14 mouse cellular contexts compared by ENCODE assay signal in the genomic region with DNA sequence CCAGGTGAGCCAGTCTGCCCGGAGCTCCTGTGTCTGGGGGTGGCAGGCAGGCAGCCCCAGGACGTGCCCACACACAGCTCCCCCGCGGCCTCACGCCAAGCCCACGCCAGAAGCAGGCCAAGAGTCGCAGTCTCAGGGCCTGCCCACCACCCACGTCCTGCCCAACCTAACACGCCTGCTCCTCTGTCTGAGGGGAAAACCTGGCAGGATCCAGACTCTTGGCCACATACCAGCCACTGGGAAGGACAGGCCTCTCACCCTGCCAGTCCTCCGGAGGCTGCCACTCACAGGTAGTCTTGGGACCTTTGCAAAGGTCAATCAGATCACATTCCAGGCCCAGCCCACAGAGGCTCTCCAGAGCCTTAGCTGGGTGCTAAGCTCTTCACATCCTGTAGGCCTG. TPM values are rescaled to one million over a fixed set of nuclear protein-coding genes. Genes with fewer than 3 reads are reported as not detected.
DNase-seq lines count a peak whose midpoint lies in the region; ATAC-seq lines count a peak whose summit lies in the region.
"Had no signal": no experiment of that assay in that cellular context is flagged by ENCODE, and none has a peak within 500 bp of the region (broad histone marks: within the 10 kb centered on the region; RNA-seq: fewer than 3 reads in every experiment).

No protein-coding gene starts in this region.

- ATAC-seq in forebrain, embryonic 15.5 days (replicated peaks), result no peak
- ATAC-seq: hindbrain, postnatal 0 days had no signal

- no peak overlapping the region for H3K9ac ChIP-seq in forebrain, embryonic 15.5 days (replicated peaks)
- H3K9ac ChIP-seq: heart, embryonic 13.5 days had no signal

- H3K27ac ChIP-seq in embryonic facial prominence, embryonic 10.5 days (replicated peaks), result 0 out of 2 replicates have a peak overlapping the region, but pooled peaks have one; percentile 26
- no peak overlapping the region for H3K27ac ChIP-seq in forebrain, embryonic 15.5 days (replicated peaks)
- H3K27ac ChIP-seq: heart, embryonic 13.5 days; hindbrain, postnatal 0 days; macrophage had no signal

- WGBS in embryonic facial prominence, embryonic 10.5 days, result 81% methylated on average over 10 of the region's 10 CpGs
- 81% methylated on average over 10 of the region's 10 CpGs for WGBS in forebrain, embryonic 15.5 days

- no peak overlapping the region for H3K4me3 ChIP-seq in embryonic facial prominence, embryonic 10.5 days
- no peak overlapping the region for H3K4me3 ChIP-seq in forebrain, embryonic 15.5 days
- H3K4me3 ChIP-seq: heart, embryonic 13.5 days had no signal

- peaks cover 57% of the 10 kb centered on the region for H3K4me1 ChIP-seq in embryonic facial prominence, embryonic 10.5 days
- H3K4me1 ChIP-seq in forebrain, embryonic 15.5 days, result no peaks in the 10 kb centered on the region

- H3K9me3 ChIP-seq in embryonic facial prominence, embryonic 10.5 days, result no peaks in the 10 kb centered on the region
- H3K9me3 ChIP-seq in forebrain, embryonic 15.5 days, result no peaks in the 10 kb centered on the region
- H3K9me3 ChIP-seq: heart, embryonic 13.5 days had no signal

- H3K36me3 ChIP-seq in embryonic facial prominence, embryonic 10.5 days (replicated peaks), result no peaks in the 10 kb centered on the region
- H3K36me3 ChIP-seq in forebrain, embryonic 15.5 days, result no peaks in the 10 kb centered on the region
- H3K36me3 ChIP-seq: heart, embryonic 13.5 days had no signal

- H3K27me3 ChIP-seq in embryonic facial prominence, embryonic 10.5 days (replicated peaks; ENCODE audit: low read depth, poor library complexity, severe bottlenecking), result no peaks in the 10 kb centered on the region
- no peaks in the 10 kb centered on the region for H3K27me3 ChIP-seq in forebrain, embryonic 15.5 days
- H3K27me3 ChIP-seq: CH12.LX; heart, embryonic 13.5 days had no signal

- no peak overlapping the region for H3K4me2 ChIP-seq in forebrain, embryonic 15.5 days (replicated peaks)
- H3K4me2 ChIP-seq: heart, embryonic 13.5 days had no signal

- DNase-seq in heart, postnatal 4 days, result peak; percentile 38
- DNase-seq in heart, adult 9 months (ENCODE audit: low spot score in 2 of 2), result no peak
- no peak for DNase-seq in embryonic facial prominence, embryonic 10.5 days (ENCODE audit: low spot score)
- peak; percentile 79 for DNase-seq in kidney, postnatal 14 days
- peak; percentile 72 for DNase-seq in lung, postnatal 14 days
- no peak for DNase-seq in testis, postnatal 10 days (ENCODE audit: low spot score)
- DNase-seq in frontal cortex, postnatal 14 days (ENCODE audit: low spot score in 2 of 2), result no peak
- DNase-seq: embryo, embryonic 11 days; layer of hippocampus, postnatal 36 days had no signal

RNA-seq across cellular contexts. Expression of gene Cebpa, which starts 27.2 kb away (rescaled TPM):
- 1 to 10 TPM; 3.2 to 4.0 TPM for total RNA-seq in heart, postnatal 4 days (2021)
- 0.39 and 0.45 TPM in 2 replicates for polyA plus RNA-seq in embryonic facial prominence, embryonic 10.5 days (2016; fragmentation: Nextera tagmentation; extraction: Ambion mirVana)
- polyA plus RNA-seq in forebrain, embryonic 15.5 days (2015; fragmentation: Nextera tagmentation; extraction: Ambion mirVana), result 0.64 and 0.66 TPM in 2 replicates
- total RNA-seq: CH12.LX had no signal

RNA-seq across cellular contexts. Expression of gene Slc7a10, which starts 39.9 kb away (rescaled TPM):
- total RNA-seq in heart, postnatal 4 days (2021), result under 1 TPM; 0.38 to 0.45 TPM
- polyA plus RNA-seq in embryonic facial prominence, embryonic 10.5 days (2016; fragmentation: Nextera tagmentation; extraction: Ambion mirVana), result 0.53 and 0.69 TPM in 2 replicates
- 5.3 and 6.2 TPM in 2 replicates for polyA plus RNA-seq in forebrain, embryonic 15.5 days (2015; fragmentation: Nextera tagmentation; extraction: Ambion mirVana)
- total RNA-seq: CH12.LX had no signal
- polyA plus RNA-seq: macrophage had no signal

Comparison
In these comparisons a context has a peak if more than half of its experiments do, and no peak if none do; other contexts are left out.
1. DNase-seq: peak in heart, postnatal 4 days (single experiment), kidney, postnatal 14 days (single experiment) and lung, postnatal 14 days (single experiment); none in heart, adult 9 months (0 of 2), embryonic facial prominence, embryonic 10.5 days (single experiment), testis, postnatal 10 days (single experiment) and frontal cortex, postnatal 14 days (0 of 2).